Comparison of ENCODE assay signal across 7 mouse cellular contexts in the genomic region with DNA sequence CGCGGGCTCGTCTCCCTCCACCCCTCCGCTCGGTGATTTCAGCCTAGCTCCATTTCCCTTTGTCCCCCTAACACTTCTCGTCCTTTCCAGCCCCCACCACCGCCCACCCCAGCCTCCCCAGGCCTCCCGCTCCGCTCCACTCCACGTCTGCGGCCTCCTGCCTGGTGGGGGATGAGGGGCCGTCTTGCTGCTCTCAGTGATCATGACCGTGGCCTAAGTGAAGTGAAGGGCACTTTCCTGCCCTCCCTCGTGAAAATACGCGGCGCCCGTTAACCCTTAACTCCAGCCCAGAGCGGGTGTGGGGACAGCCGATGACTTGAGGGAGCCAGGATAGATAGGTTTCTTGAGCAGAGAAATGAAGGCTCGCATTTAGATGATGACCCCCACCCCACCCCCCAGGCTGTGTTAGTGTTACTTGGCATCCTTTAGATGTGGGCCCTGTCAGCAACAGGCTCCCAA. TPM values are rescaled to one million over a fixed set of nuclear protein-coding genes. Genes with fewer than 3 reads are reported as not detected.
DNase-seq lines count a peak whose midpoint lies in the region; ATAC-seq and TF ChIP-seq lines count a peak whose summit lies in the region.

No protein-coding gene starts in this region.

- peaks cover 6 to 8% of the 10 kb centered on the region in 2 experiments for H3K27me3 ChIP-seq in MEL (ENCODE audit: control insufficient read depth in 1 of 2, insufficient read depth in 2 of 2, low read length in 2 of 2)
- no peaks in the 10 kb centered on the region for H3K27me3 ChIP-seq in heart, embryonic 16.5 days (ENCODE audit: control insufficient read depth, insufficient read depth, low read length)
- H3K27me3 ChIP-seq in midbrain, embryonic 11.5 days (ENCODE audit: control insufficient read depth, insufficient read depth, low read length): no peaks in the 10 kb centered on the region; the same call in 1 of the 2 replicates

- H3K4me1 ChIP-seq in MEL (ENCODE audit: control insufficient read depth in 1 of 2, insufficient read depth in 2 of 2, low read length in 2 of 2): peaks cover 21 to 32% of the 10 kb centered on the region in 2 experiments
- H3K4me1 ChIP-seq in heart, embryonic 16.5 days (ENCODE audit: control insufficient read depth, insufficient read depth, low read length): peaks cover 49% of the 10 kb centered on the region
- H3K4me1 ChIP-seq in midbrain, embryonic 11.5 days (ENCODE audit: control insufficient read depth, insufficient read depth, low read length): peaks cover 15% of the 10 kb centered on the region

- under 1% methylated on average over 21 of the region's 21 CpGs for WGBS in heart, embryonic 16.5 days
- WGBS in midbrain, embryonic 11.5 days: 2% methylated on average over 21 of the region's 21 CpGs

- H3K79me2 ChIP-seq in MEL (ENCODE audit: control insufficient read depth, insufficient read depth, low read length, poor library complexity): peaks cover 36% of the 10 kb centered on the region

- peak overlapping the region; percentile 52 for H3K27ac ChIP-seq in MEL (ENCODE audit: control insufficient read depth, low read depth, low read length)
- peak overlapping the region; percentile 96 for H3K27ac ChIP-seq in heart, embryonic 16.5 days (ENCODE audit: low read length)
- H3K27ac ChIP-seq in midbrain, embryonic 11.5 days (ENCODE audit: low read depth, low read length): peak overlapping the region; percentile 94

- peaks cover 14 to 50% of the 10 kb centered on the region in 2 experiments for H3K36me3 ChIP-seq in MEL (ENCODE audit: control insufficient read depth in 1 of 2, insufficient read depth in 2 of 2, low read length in 2 of 2)
- peaks cover 21% of the 10 kb centered on the region for H3K36me3 ChIP-seq in heart, embryonic 16.5 days (ENCODE audit: control insufficient read depth, insufficient read depth)
- no peaks in the 10 kb centered on the region; the same call in 1 of the 2 replicates for H3K36me3 ChIP-seq in midbrain, embryonic 11.5 days (ENCODE audit: control insufficient read depth, insufficient read depth, low read length)

- H3K4me3 ChIP-seq in MEL (ENCODE audit: control insufficient read depth in 1 of 2, insufficient read depth in 1 of 2, low read depth in 2 of 2, low read length in 2 of 2): peak overlapping the region; percentile 82 to 89
- H3K4me3 ChIP-seq in heart, embryonic 16.5 days (ENCODE audit: low read length): peak overlapping the region; percentile 93
- H3K4me3 ChIP-seq in midbrain, embryonic 11.5 days (ENCODE audit: low read depth, low read length): peak overlapping the region; percentile 99

- DNase-seq in B cell, adult 2 months: peak; percentile 43
- peak; percentile 60 for DNase-seq in MEL (ENCODE audit: low read depth, low spot score)
- DNase-seq in embryo, embryonic 10.5 days (ENCODE audit: low spot score): peak; percentile 45
- peak; percentile 48 to 74 for DNase-seq in kidney, postnatal 25 days
- no peak for DNase-seq in midbrain, embryonic 11.5 days (ENCODE audit: low spot score, missing footprints)
- DNase-seq in thymus, postnatal 14 days: peak; percentile 64

- peak overlapping the region; percentile 80 for H3K4me2 ChIP-seq in heart, embryonic 16.5 days (ENCODE audit: low read depth, low read length)
- H3K4me2 ChIP-seq in midbrain, embryonic 11.5 days: peak overlapping the region; percentile 86

- TF ChIP-seq CTCF in MEL (IDR thresholded peaks at IDR 0.05 in 2 of 3, conservative IDR thresholded peaks at IDR 0.05 in 1 of 3; ENCODE audit: control insufficient read depth in 1 of 3, insufficient read depth in 1 of 3, low read depth in 2 of 3, low read length in 3 of 3, poor library complexity in 1 of 3, severe bottlenecking in 1 of 3): no peak

- peak overlapping the region; percentile 98 for H3K9ac ChIP-seq in MEL (ENCODE audit: control insufficient read depth, low read depth, low read length, poor library complexity, severe bottlenecking)
- H3K9ac ChIP-seq in heart, embryonic 16.5 days (ENCODE audit: low read length): peak overlapping the region; percentile 98
- peak overlapping the region; percentile 97 for H3K9ac ChIP-seq in midbrain, embryonic 11.5 days (ENCODE audit: low read length)

- no peaks in the 10 kb centered on the region for H3K9me3 ChIP-seq in MEL (replicated peaks; ENCODE audit: insufficient read depth, low read length)
- no peaks in the 10 kb centered on the region for H3K9me3 ChIP-seq in heart, embryonic 16.5 days (replicated peaks; ENCODE audit: control insufficient read depth, low read length)
- H3K9me3 ChIP-seq in midbrain, embryonic 11.5 days (ENCODE audit: control insufficient read depth, low read length): no peaks in the 10 kb centered on the region

- TF ChIP-seq EP300 in MEL (IDR thresholded peaks at IDR 0.05; ENCODE audit: low read depth in 1 of 2, low read length in 2 of 2): no peak

- TF ChIP-seq POLR2A in MEL (IDR thresholded peaks at IDR 0.05; ENCODE audit: control insufficient read depth in 1 of 2, insufficient read depth in 1 of 2, low read depth in 1 of 2, low read length in 2 of 2, poor library complexity in 1 of 2): no peak

- 0 out of 2 replicates have a peak, but pooled peaks have one; percentile 5 for ATAC-seq in heart, embryonic 16.5 days (replicated peaks; ENCODE audit: extremely low read depth, insufficient read depth, low FRiP score)
- ATAC-seq in midbrain, embryonic 11.5 days (ENCODE audit: low FRiP score): peak; percentile 3; the same call in 1 of the 2 replicates

- no peak for TF ChIP-seq RAD21 in MEL (IDR thresholded peaks at IDR 0.05; ENCODE audit: low read depth, low read length)

TF ChIP-seq in MEL, 35 proteins besides CTCF, POLR2A, EP300 and RAD21:
- no peak for TF ChIP-seq E2F4 (IDR thresholded peaks at IDR 0.05; ENCODE audit: borderline replicate concordance, low read depth, low read length)
- no peak for TF ChIP-seq ZKSCAN1 (IDR thresholded peaks at IDR 0.05; ENCODE audit: low read depth, low read length)
- TF ChIP-seq MYC (IDR thresholded peaks at IDR 0.05; ENCODE audit: low read depth, low read length): no peak
- TF ChIP-seq ELF1 (IDR thresholded peaks at IDR 0.05; ENCODE audit: low read depth, low read length): no peak
- no peak for TF ChIP-seq CHD2 (IDR thresholded peaks at IDR 0.05; ENCODE audit: low read length)
- 0 out of 2 replicates have a peak, but pooled peaks have one; percentile 34 for TF ChIP-seq MXI1 (IDR thresholded peaks at IDR 0.05; ENCODE audit: low read depth, low read length)

RNA-seq across cellular contexts. Expression of gene Prkar1a, which starts 2.4 kb away (rescaled TPM):
- total RNA-seq in MEL (2012; rRNA removed): 69.6 and 70.2 TPM in 2 replicates
- polyA plus RNA-seq in MEL (2012; ENCODE audit: insufficient read depth in 1 of 2, insufficient read length in 2 of 2, low read depth in 1 of 2, low replicate concordance in 2 of 2, missing spikeins in 1 of 2): 100 to 1,000 TPM in 1 of 2 experiments, not detected in 1; 152 TPM
- polyA plus RNA-seq in heart, embryonic 16.5 days (2015; fragmentation: Nextera tagmentation; extraction: Ambion mirVana): 455 and 485 TPM in 2 replicates
- 435 and 478 TPM in 2 replicates for polyA plus RNA-seq in midbrain, embryonic 11.5 days (2014; fragmentation: Nextera tagmentation; extraction: Ambion mirVana)

RNA-seq across cellular contexts. Expression of gene Wipi1, which starts 39.8 kb away (rescaled TPM):
- 2.5 and 2.6 TPM in 2 replicates for total RNA-seq in MEL (2012; rRNA removed)
- polyA plus RNA-seq in MEL (2012; ENCODE audit: insufficient read depth in 1 of 2, insufficient read length in 2 of 2, low read depth in 1 of 2, low replicate concordance in 2 of 2, missing spikeins in 1 of 2): 1 to 10 TPM in 1 of 2 experiments, not detected in 1; 8.2 TPM
- polyA plus RNA-seq in heart, embryonic 16.5 days (2015; fragmentation: Nextera tagmentation; extraction: Ambion mirVana): 51.6 and 55.3 TPM in 2 replicates
- 11.1 and 12.4 TPM in 2 replicates for polyA plus RNA-seq in midbrain, embryonic 11.5 days (2014; fragmentation: Nextera tagmentation; extraction: Ambion mirVana)
